Mouse (Mus musculus) liver, postnatal 0 days (tissue): ENCODE data around the gene Rbm11. TPM values are rescaled to one million over a fixed set of nuclear protein-coding genes. Genes with fewer than 3 reads are reported as not detected.

Source experiments
- ATAC-seq: fragments of 200-750 bp; cut with Nextera tagmentation; 2 replicates; pipeline ENCODE4 v1.8.0; 2017; ENCODE audit warnings: mild to moderate bottlenecking, moderate library complexity
- DNase-seq: peaks from one replicate; pipeline ENCODE4 v3.0.0-alpha.2; 2016
- H3K27ac ChIP-seq: fragments of 300-500 bp; sonication (generic); 2 replicates; pipeline ENCODE4 v1.5.1; 2014; ENCODE audit warnings: antibody characterized with exemption, moderate library complexity, mild to moderate bottlenecking, low read depth
- H3K27me3 ChIP-seq: fragments of 300-500 bp; sonication (generic); 2 replicates; pipeline ENCODE4 v1.6.1; 2014; ENCODE audit warnings: low read length, control low read depth, mixed read lengths; ENCODE audit not compliant: insufficient read depth
- H3K36me3 ChIP-seq: fragments of 300-500 bp; sonication (generic); replicated peaks from 2 replicates; pipeline ENCODE4 v1.6.1; 2014; ENCODE audit warnings: mild to moderate bottlenecking, control low read depth, low read length, moderate library complexity, mixed read lengths; ENCODE audit not compliant: insufficient read depth
- H3K4me1 ChIP-seq: fragments of 300-500 bp; sonication (generic); 2 replicates; pipeline ENCODE4 v1.6.1; 2014; ENCODE audit warnings: antibody characterized with exemption, mild to moderate bottlenecking, control low read depth; ENCODE audit not compliant: insufficient read depth
- H3K4me2 ChIP-seq: fragments of 300-500 bp; sonication (generic); 2 replicates; pipeline ENCODE4 v1.6.1; 2014; ENCODE audit warnings: low read depth, mild to moderate bottlenecking, low read length, moderate library complexity, mixed read lengths
- H3K4me3 ChIP-seq: fragments of 300-500 bp; sonication (generic); 2 replicates; pipeline ENCODE4 v1.5.1; 2014; ENCODE audit warnings: low read depth, low read length
- H3K9ac ChIP-seq: fragments of 300-500 bp; sonication (generic); replicated peaks from 2 replicates; pipeline ENCODE4 v1.6.1; 2014; ENCODE audit warnings: mild to moderate bottlenecking, moderate library complexity
- H3K9me3 ChIP-seq: fragments of 300-500 bp; sonication (generic); 2 replicates; pipeline ENCODE4 v1.6.1; 2016; ENCODE audit warnings: mild to moderate bottlenecking, control low read depth, low read length, mixed read lengths
- CTCF ChIP-seq: sonication (generic); IDR thresholded peaks from 2 replicates; pipeline ENCODE4 v1.5.1; 2016; ENCODE audit warnings: antibody characterized with exemption, low read depth
- EP300 ChIP-seq: IDR thresholded peaks from 2 replicates; pipeline ENCODE4 v1.6.1; 2016; ENCODE audit warnings: antibody characterized with exemption, low read depth, mild to moderate bottlenecking
- WGBS: fragments of 180-500 bp; shearing (Covaris S2); extraction: QIAGEN DNeasy Blood & Tissue Kit; methylation state at CpG from one replicate; pipeline ENCODE4 v1.1.7; 2014; ENCODE audit not compliant: insufficient replicate concordance; 5-methylcytosine and 5-hydroxymethylcytosine counted together
- polyA plus RNA-seq: library from polyadenylated mRNA; unstranded; fragments of >200 nt; fragmentation: Nextera tagmentation; extraction: Ambion mirVana; gene quantifications from 2 replicates; pipeline ENCODE4 v1.2.1, GENCODE M21; 2015

Rbm11 gene
- not detected in 2 replicates for polyA plus RNA-seq

DNA sequence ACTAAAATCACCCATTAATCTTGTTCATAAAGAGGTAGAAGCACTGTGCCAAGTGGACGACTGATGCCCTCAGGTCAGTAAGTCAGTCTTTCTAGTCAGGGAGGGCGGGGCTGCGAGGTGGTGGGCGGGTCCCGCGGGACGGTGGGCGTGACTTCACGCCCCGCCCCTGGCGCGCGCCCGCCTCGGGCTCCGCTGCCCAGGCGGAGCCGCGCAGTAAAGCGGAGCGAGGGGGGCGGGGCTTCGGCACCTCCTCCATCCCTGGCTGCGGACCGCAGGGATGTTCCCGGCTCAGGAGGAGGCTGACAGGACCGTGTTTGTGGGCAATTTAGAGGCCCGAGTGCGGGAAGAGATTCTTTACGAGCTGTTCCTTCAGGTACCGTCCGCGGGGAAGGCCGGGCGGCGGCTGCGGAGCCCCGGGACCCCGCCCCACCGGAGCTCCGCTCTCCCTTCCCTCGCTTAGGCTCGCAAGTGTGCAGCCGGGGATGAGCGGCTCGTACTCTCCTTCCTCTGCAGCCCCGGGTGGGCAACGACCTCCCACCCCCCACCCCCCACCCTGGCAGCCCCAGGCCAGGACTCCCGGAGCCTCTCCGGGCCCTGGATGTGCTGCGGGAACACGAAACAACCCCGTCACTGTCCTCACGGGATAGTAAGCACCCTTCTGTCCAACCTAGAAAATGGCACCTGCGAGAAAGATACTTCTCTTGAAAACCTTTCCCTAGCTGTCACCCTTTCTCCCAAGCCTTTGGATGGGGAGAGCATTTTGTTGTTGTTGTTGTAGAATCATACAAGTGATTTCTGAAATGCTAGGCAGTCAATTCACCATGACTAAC is at the start of gene Rbm11:
TSS of gene Rbm11 (plus strand) at position 174 of the 830 bp plus-strand sequence.
- peak within 1 kb of the TSS; percentile 70 for H3K4me3 ChIP-seq
- H3K9ac ChIP-seq = 0 out of 2 replicates have a peak within 1 kb of the TSS, but pooled peaks have one; percentile 18
- no peak for TF ChIP-seq EP300
- TF ChIP-seq CTCF = no peak
- peak; percentile 99 for ATAC-seq
- 2% methylated on average over 55 of the region's 55 CpGs for WGBS
- peak; percentile 86 for DNase-seq
- no peaks in the 10 kb centered on the region for H3K36me3 ChIP-seq
- peaks cover 7% of the 10 kb centered on the region; the same call in 1 of the 2 replicates for H3K4me1 ChIP-seq
- peak within 1 kb of the TSS; percentile 96 for H3K4me2 ChIP-seq
- H3K27ac ChIP-seq = no peak within 1 kb of the TSS
- 0 out of 2 replicates have a peak, but pooled peaks cover 5% of the 10 kb centered on the region for H3K27me3 ChIP-seq
- no peaks in the 10 kb centered on the region for H3K9me3 ChIP-seq

DNA sequence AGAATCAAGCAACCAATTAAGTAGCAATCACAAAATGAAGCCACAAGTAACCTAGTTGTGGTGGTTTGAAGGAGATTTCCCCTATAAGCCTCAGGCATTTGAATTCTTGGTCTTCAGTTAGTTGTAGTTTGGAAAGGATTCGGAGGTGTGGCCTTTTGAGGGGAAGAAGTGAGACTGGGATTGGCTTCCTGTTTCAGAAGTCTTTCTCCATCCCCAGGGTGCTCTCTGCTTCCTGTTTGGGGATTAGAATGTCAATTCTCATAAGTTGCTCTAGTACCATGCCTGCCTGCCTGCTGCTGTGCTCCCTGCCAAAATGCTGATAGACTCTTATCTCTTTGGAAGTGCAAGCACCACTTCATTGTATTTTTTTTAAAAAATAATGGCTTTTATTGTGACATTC is 47.3 kb upstream of the Rbm11 start:
- H3K4me2 ChIP-seq = no peak overlapping the region
- ATAC-seq = no peak
- TF ChIP-seq CTCF (no peak), EP300 (no peak)
- H3K36me3 ChIP-seq = no peaks in the 10 kb centered on the region
- H3K4me3 ChIP-seq = no peak overlapping the region
- WGBS = 66% methylated on average over 1 of the region's 1 CpGs
- H3K9me3 ChIP-seq = no peaks in the 10 kb centered on the region
- DNase-seq = no peak
- H3K4me1 ChIP-seq = no peaks in the 10 kb centered on the region
- no peak overlapping the region for H3K27ac ChIP-seq
- no peaks in the 10 kb centered on the region for H3K27me3 ChIP-seq
- H3K9ac ChIP-seq = no peak overlapping the region

DNA sequence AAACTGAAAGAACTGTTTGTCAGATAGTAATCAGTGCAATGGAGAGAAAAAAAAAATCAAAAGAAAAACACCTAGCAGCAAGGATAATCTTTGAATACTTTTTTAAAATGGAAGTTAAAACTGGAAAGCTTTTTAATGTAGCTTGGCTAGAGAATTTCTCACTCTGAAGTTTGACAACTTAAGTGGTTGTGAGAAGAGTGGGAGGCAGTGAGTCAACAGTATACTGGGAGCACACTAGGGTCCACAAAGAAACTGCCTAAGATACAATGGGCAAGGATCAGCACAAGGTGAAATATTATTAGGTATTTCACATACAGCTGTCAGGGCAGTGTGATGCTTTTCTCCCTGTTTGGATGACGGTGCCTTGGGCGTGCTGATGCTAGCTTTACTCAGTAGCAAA is 29.7 kb upstream of the Rbm11 start:
- 70% methylated on average over 2 of the region's 2 CpGs for WGBS
- no peak overlapping the region for H3K27ac ChIP-seq

DNA sequence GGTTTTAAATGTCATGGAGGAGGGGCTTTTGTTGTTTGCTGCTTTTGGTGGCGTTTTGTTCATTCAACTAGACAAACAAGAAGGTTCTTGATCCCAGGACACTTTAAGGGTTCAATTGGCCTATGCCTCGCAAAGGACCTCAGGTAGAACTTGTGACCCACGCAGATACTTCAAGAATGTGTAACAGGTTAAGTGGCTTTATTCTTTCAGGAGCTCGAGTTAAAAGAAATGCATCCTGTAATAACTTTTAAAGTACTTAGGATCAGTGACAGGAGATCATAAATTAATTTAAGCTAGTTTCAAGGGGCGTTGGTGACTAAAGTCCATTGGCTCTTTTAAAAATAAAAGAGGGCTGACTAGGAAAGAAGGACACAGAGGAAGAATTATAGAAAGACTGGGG is 10.4 kb upstream of the Rbm11 start:
- Histone ChIP-seq H3K9me3 (no peaks in the 10 kb centered on the region), H3K36me3 (no peaks in the 10 kb centered on the region), H3K4me2 (no peak overlapping the region), H3K4me1 (no peaks in the 10 kb centered on the region), H3K9ac (no peak overlapping the region), H3K4me3 (no peak overlapping the region), H3K27me3 (no peaks in the 10 kb centered on the region), H3K27ac (no peak overlapping the region)
- ATAC-seq = no peak
- no peak for DNase-seq
- TF ChIP-seq CTCF (no peak), EP300 (no peak)
- WGBS = 62% methylated on average over 5 of the region's 5 CpGs

More for the DNA sequence above, 29.7 kb upstream of the Rbm11 start:
- TF ChIP-seq CTCF (no peak), EP300 (no peak)
- no peak overlapping the region for H3K4me3 ChIP-seq
- no peak overlapping the region for H3K9ac ChIP-seq
- DNase-seq (no peak), ATAC-seq (no peak)
- H3K27me3 ChIP-seq = no peaks in the 10 kb centered on the region
- no peaks in the 10 kb centered on the region for H3K9me3 ChIP-seq
- no peaks in the 10 kb centered on the region for H3K4me1 ChIP-seq
- no peak overlapping the region for H3K4me2 ChIP-seq
- H3K36me3 ChIP-seq = no peaks in the 10 kb centered on the region

DNA sequence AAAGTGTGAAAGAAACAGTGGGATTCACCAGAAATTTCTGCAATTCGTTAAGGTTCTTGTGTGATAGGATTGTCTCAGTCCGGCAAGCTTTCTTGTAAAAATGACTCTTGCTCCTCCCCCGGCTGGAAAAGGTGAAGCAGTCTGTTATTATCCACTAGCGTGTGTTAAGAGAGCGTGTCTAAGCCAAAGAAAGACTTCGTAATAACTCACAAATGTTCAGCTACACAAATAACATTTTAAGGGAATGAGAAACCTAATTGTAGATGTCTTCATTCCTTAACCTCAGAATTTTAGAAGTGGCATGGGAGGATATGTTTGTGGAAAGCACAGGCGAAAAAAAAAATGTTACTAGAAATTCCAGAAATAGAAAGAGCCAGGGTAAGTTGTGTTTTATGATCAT is 6.7 kb upstream of the Rbm11 start, which contains the start of gene Lipi:
TSS of gene Lipi (minus strand) at position 101 of the 400 bp plus-strand sequence.
- Histone ChIP-seq H3K36me3 (no peaks in the 10 kb centered on the region), H3K4me3 (no peak within 1 kb of the TSS), H3K27me3 (no peaks in the 10 kb centered on the region), H3K4me2 (no peak within 1 kb of the TSS), H3K9me3 (no peaks in the 10 kb centered on the region), H3K4me1 (no peaks in the 10 kb centered on the region), H3K9ac (no peak within 1 kb of the TSS), H3K27ac (no peak within 1 kb of the TSS)
- ATAC-seq (no peak), DNase-seq (no peak)
- TF ChIP-seq EP300 (no peak), CTCF (no peak)
- 77% methylated on average over 7 of the region's 7 CpGs for WGBS

DNA sequence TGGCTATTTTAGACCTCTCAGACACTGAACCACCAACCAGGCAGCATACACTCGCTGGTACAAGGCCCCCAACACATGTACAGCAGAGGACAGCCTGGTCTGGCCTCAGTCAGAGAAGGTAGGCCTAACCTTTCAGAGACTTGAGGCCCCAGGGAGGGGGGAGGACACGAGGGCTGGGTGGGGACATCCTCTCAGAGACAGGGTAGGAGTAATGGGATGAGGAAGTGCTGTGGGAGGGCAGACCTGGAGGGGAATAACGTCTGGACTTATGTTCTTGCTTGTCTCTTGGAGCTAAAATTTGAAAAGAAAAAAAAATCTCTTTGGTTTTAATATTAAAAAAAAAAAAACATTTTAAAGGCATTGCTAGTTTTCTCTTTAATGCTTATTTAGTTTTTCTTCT is 6.2 kb upstream of the Rbm11 start:
- Histone ChIP-seq H3K4me1 (no peaks in the 10 kb centered on the region), H3K4me2 (no peak overlapping the region), H3K36me3 (no peaks in the 10 kb centered on the region), H3K9me3 (no peaks in the 10 kb centered on the region), H3K9ac (no peak overlapping the region), H3K27me3 (no peaks in the 10 kb centered on the region), H3K4me3 (no peak overlapping the region), H3K27ac (no peak overlapping the region)
- ATAC-seq (no peak), DNase-seq (no peak)
- 21% methylated on average over 3 of the region's 3 CpGs for WGBS
- TF ChIP-seq CTCF (no peak), EP300 (no peak)
